Mouse (Mus musculus): ENCODE data around the gene Orm1. TPM values are rescaled to one million over a fixed set of nuclear protein-coding genes. Genes with fewer than 3 reads are reported as not detected.

Gene Orm1
- polyA plus RNA-seq, 1 experiment from 2014 or later, result 1.1 TPM

- Histone ChIP-seq H3K9me3 (replicated peaks; ENCODE audit: control insufficient read depth, low read length) (no peaks in the 10 kb centered on the region), H3K27ac (ENCODE audit: low read length) (peak overlapping the region; percentile 56), H3K9ac (ENCODE audit: low read depth, low read length) (peak overlapping the region; percentile 34; the same call in 1 of the 2 replicates), H3K36me3 (ENCODE audit: control insufficient read depth, insufficient read depth) (0 out of 2 replicates have a peak, but pooled peaks cover 2% of the 10 kb centered on the region), H3K4me1 (ENCODE audit: control insufficient read depth, low read depth, low read length) (peaks cover 56% of the 10 kb centered on the region), H3K4me2 (ENCODE audit: low read depth, low read length) (no peak overlapping the region), H3K4me3 (ENCODE audit: low read depth, low read length) (no peak overlapping the region), H3K27me3 (ENCODE audit: control insufficient read depth, insufficient read depth, low read depth, low read length) (no peaks in the 10 kb centered on the region)
- 35% methylated on average over 11 of the region's 11 CpGs for WGBS (ENCODE audit: insufficient replicate concordance)
- no peak for ATAC-seq (ENCODE audit: low read depth)
Measured at GRCm38 (mm10) chr4:63385784-63386183, 41.4 kb downstream of the Orm1 start.

- Histone ChIP-seq H3K4me2 (ENCODE audit: low read depth, low read length) (no peak overlapping the region), H3K27ac (ENCODE audit: low read length) (no peak overlapping the region), H3K27me3 (ENCODE audit: control insufficient read depth, insufficient read depth, low read depth, low read length) (no peaks in the 10 kb centered on the region), H3K9ac (ENCODE audit: low read depth, low read length) (no peak overlapping the region), H3K4me1 (ENCODE audit: control insufficient read depth, low read depth, low read length) (peaks cover 48% of the 10 kb centered on the region), H3K36me3 (ENCODE audit: control insufficient read depth, insufficient read depth) (no peaks in the 10 kb centered on the region), H3K9me3 (replicated peaks; ENCODE audit: control insufficient read depth, low read length) (no peaks in the 10 kb centered on the region), H3K4me3 (ENCODE audit: low read depth, low read length) (no peak overlapping the region)
- no peak for ATAC-seq (ENCODE audit: low read depth)
- 84% methylated on average over 6 of the region's 6 CpGs for WGBS (ENCODE audit: insufficient replicate concordance)
Measured at GRCm38 (mm10) chr4:63388029-63388428, 43.7 kb downstream of the Orm1 start.

GRCm38 (mm10) chr4:63389121-63389886 is 44.9 kb downstream of the Orm1 start:
- Histone ChIP-seq H3K27me3 (ENCODE audit: control insufficient read depth, insufficient read depth, low read depth, low read length) (no peaks in the 10 kb centered on the region), H3K4me3 (ENCODE audit: low read depth, low read length) (no peak overlapping the region), H3K9ac (ENCODE audit: low read depth, low read length) (no peak overlapping the region), H3K27ac (ENCODE audit: low read length) (no peak overlapping the region), H3K9me3 (replicated peaks; ENCODE audit: control insufficient read depth, low read length) (no peaks in the 10 kb centered on the region), H3K4me1 (ENCODE audit: control insufficient read depth, low read depth, low read length) (peaks cover 35% of the 10 kb centered on the region), H3K4me2 (ENCODE audit: low read depth, low read length) (no peak overlapping the region), H3K36me3 (ENCODE audit: control insufficient read depth, insufficient read depth) (no peaks in the 10 kb centered on the region)
- WGBS (ENCODE audit: insufficient replicate concordance), result 38% methylated on average over 8 of the region's 8 CpGs
- ATAC-seq (ENCODE audit: low read depth), result 0 out of 2 replicates have a peak, but pooled peaks have one; percentile 7

GRCm38 (mm10) chr4:63389887-63390528 is 45.6 kb downstream of the Orm1 start:
- WGBS (ENCODE audit: insufficient replicate concordance), result 60% methylated on average over 11 of the region's 11 CpGs
- no peak overlapping the region for H3K4me2 ChIP-seq (ENCODE audit: low read depth, low read length)
- H3K9ac ChIP-seq (ENCODE audit: low read depth, low read length), result no peak overlapping the region
- no peak overlapping the region for H3K4me3 ChIP-seq (ENCODE audit: low read depth, low read length)
- no peaks in the 10 kb centered on the region for H3K27me3 ChIP-seq (ENCODE audit: control insufficient read depth, insufficient read depth, low read depth, low read length)
- H3K9me3 ChIP-seq (replicated peaks; ENCODE audit: control insufficient read depth, low read length), result no peaks in the 10 kb centered on the region
- peak; percentile 31 for ATAC-seq (ENCODE audit: low read depth)
- H3K27ac ChIP-seq (ENCODE audit: low read length), result no peak overlapping the region
- peaks cover 32% of the 10 kb centered on the region for H3K4me1 ChIP-seq (ENCODE audit: control insufficient read depth, low read depth, low read length)
- H3K36me3 ChIP-seq (ENCODE audit: control insufficient read depth, insufficient read depth), result no peaks in the 10 kb centered on the region

- no peak for ATAC-seq (ENCODE audit: low read depth)
- H3K27ac ChIP-seq (ENCODE audit: low read length), result peak overlapping the region; percentile 41
- no peaks in the 10 kb centered on the region for H3K9me3 ChIP-seq (replicated peaks; ENCODE audit: control insufficient read depth, low read length)
- H3K27me3 ChIP-seq (ENCODE audit: control insufficient read depth, insufficient read depth, low read depth, low read length), result no peaks in the 10 kb centered on the region
- 52% methylated on average over 6 of the region's 6 CpGs for WGBS (ENCODE audit: insufficient replicate concordance)
- no peak overlapping the region; the same call in 1 of the 2 replicates for H3K4me2 ChIP-seq (ENCODE audit: low read depth, low read length)
- H3K36me3 ChIP-seq (ENCODE audit: control insufficient read depth, insufficient read depth), result no peaks in the 10 kb centered on the region
- no peak overlapping the region for H3K4me3 ChIP-seq (ENCODE audit: low read depth, low read length)
- H3K4me1 ChIP-seq (ENCODE audit: control insufficient read depth, low read depth, low read length), result peaks cover 26% of the 10 kb centered on the region
- H3K9ac ChIP-seq (ENCODE audit: low read depth, low read length), result no peak overlapping the region
Measured at GRCm38 (mm10) chr4:63391322-63391721, 47.0 kb downstream of the Orm1 start.

Other genes starting within 250 kb of the Orm1 start
- gene Ambp, start 189.8 kb upstream of the Orm1 start, polyA plus RNA-seq (2015; fragmentation: Nextera tagmentation; extraction: Ambion mirVana), result 1,608 and 1,736 TPM in 2 replicates
- gene Kif12, start 172.4 kb upstream of the Orm1 start, polyA plus RNA-seq (2015; fragmentation: Nextera tagmentation; extraction: Ambion mirVana), result 4.8 and 5.3 TPM in 2 replicates
- 1.6 and 2.1 TPM in 2 replicates for gene Col27a1, start 130.6 kb upstream of the Orm1 start, polyA plus RNA-seq (2015; fragmentation: Nextera tagmentation; extraction: Ambion mirVana)
- not detected in 2 replicates for gene Orm3, start 11.6 kb downstream of the Orm1 start, polyA plus RNA-seq (2015; fragmentation: Nextera tagmentation; extraction: Ambion mirVana)
- gene Orm2, start 17.9 kb downstream of the Orm1 start, polyA plus RNA-seq (2015; fragmentation: Nextera tagmentation; extraction: Ambion mirVana), result not detected in 2 replicates
- gene Akna, start 58.8 kb downstream of the Orm1 start, polyA plus RNA-seq (2015; fragmentation: Nextera tagmentation; extraction: Ambion mirVana), result 5.1 and 6.1 TPM in 2 replicates
- gene Whrn, start 151.4 kb downstream of the Orm1 start, polyA plus RNA-seq (2015; fragmentation: Nextera tagmentation; extraction: Ambion mirVana), result 0.08 and 0.19 TPM in 2 replicates
- 123 and 130 TPM in 2 replicates for gene Atp6v1g1, start 200.2 kb downstream of the Orm1 start, polyA plus RNA-seq (2015; fragmentation: Nextera tagmentation; extraction: Ambion mirVana)
- 10.2 and 11.3 TPM in 2 replicates for gene Tmem268, start 214.2 kb downstream of the Orm1 start, polyA plus RNA-seq (2015; fragmentation: Nextera tagmentation; extraction: Ambion mirVana)